Mouse (Mus musculus) megakaryocyte, embryonic 14.5 days (primary cell): ENCODE results near the gene Mcfd2.

Source experiments
- FLI1 ChIP-seq: IDR thresholded peaks from 2 replicates; pipeline ENCODE4 v1.6.1; 2012; ENCODE audit warnings: low read length, inconsistent platforms, mixed read lengths
- GATA1 ChIP-seq: IDR thresholded peaks from 3 replicates; pipeline ENCODE4 v1.6.1; 2012; ENCODE audit warnings: mixed read lengths, low read length, inconsistent platforms, borderline replicate concordance

GRCm38 (mm10) chr17:87312351-87312750 lies 46.6 kb upstream of the Mcfd2 start:
- no peak for TF ChIP-seq GATA1
- no peak for TF ChIP-seq FLI1
